ENCODE assay signal across 8 mouse cellular contexts in genomic region chr17:47428831-47429304, GRCm38 (mm10). TPM values are rescaled to one million over a fixed set of nuclear protein-coding genes. Genes with fewer than 3 reads are reported as not detected.
DNase-seq lines count a peak whose midpoint lies in the region; ATAC-seq lines count a peak whose summit lies in the region.

No protein-coding gene starts in this region.

- peak; percentile 83 for ATAC-seq in kidney, embryonic 15.5 days (replicated peaks; ENCODE audit: low FRiP score)

- no peak overlapping the region; the same call in 1 of the 2 replicates for H3K4me3 ChIP-seq in heart, embryonic 10.5 days
- no peak overlapping the region for H3K4me3 ChIP-seq in kidney, embryonic 15.5 days (replicated peaks)

- 0 out of 2 replicates have a peak, but pooled peaks cover 7% of the 10 kb centered on the region for H3K27me3 ChIP-seq in heart, embryonic 10.5 days (ENCODE audit: insufficient read depth, poor library complexity, severe bottlenecking)
- H3K27me3 ChIP-seq in kidney, embryonic 15.5 days, result no peaks in the 10 kb centered on the region

- DNase-seq in ovary, postnatal 36 days (ENCODE audit: low spot score), result peak; percentile 41
- no peak for DNase-seq in ovary, adult 18-20 months (ENCODE audit: low spot score)
- no peak for DNase-seq in heart, embryonic 10.5 days (ENCODE audit: low spot score)
- DNase-seq in lung, postnatal 36 days, result peak; percentile 79
- peak; percentile 68 for DNase-seq in yolk sac, embryonic 10.5 days (ENCODE audit: low spot score)
- no peak for DNase-seq in right cerebral cortex, postnatal 25 days
- DNase-seq in gastrocnemius, postnatal 25 days, result no peak

- WGBS in heart, embryonic 10.5 days, result 10% methylated on average over 8 of the region's 8 CpGs
- 6% methylated on average over 8 of the region's 8 CpGs for WGBS in kidney, embryonic 15.5 days

- 0 out of 2 replicates have a peak overlapping the region, but pooled peaks have one; percentile 30 for H3K27ac ChIP-seq in heart, embryonic 10.5 days
- H3K27ac ChIP-seq in kidney, embryonic 15.5 days, result no peak overlapping the region

- peak overlapping the region; percentile 34; the same call in 1 of the 2 replicates for H3K4me2 ChIP-seq in kidney, embryonic 15.5 days

- no peak overlapping the region for H3K9ac ChIP-seq in kidney, embryonic 15.5 days

- H3K4me1 ChIP-seq in heart, embryonic 10.5 days, result peaks cover 28% of the 10 kb centered on the region
- H3K4me1 ChIP-seq in kidney, embryonic 15.5 days, result peaks cover 23% of the 10 kb centered on the region

- H3K36me3 ChIP-seq in heart, embryonic 10.5 days, result no peaks in the 10 kb centered on the region
- no peaks in the 10 kb centered on the region for H3K36me3 ChIP-seq in kidney, embryonic 15.5 days

- H3K9me3 ChIP-seq in heart, embryonic 10.5 days, result no peaks in the 10 kb centered on the region
- H3K9me3 ChIP-seq in kidney, embryonic 15.5 days (replicated peaks), result no peaks in the 10 kb centered on the region

RNA-seq across cellular contexts. Expression of gene AI661453, which starts 7.5 kb away (rescaled TPM):
- polyA plus RNA-seq in heart, embryonic 10.5 days (2016; fragmentation: Nextera tagmentation; extraction: Ambion mirVana), result 0.99 and 1.1 TPM in 2 replicates
- 1.7 and 2.1 TPM in 2 replicates for polyA plus RNA-seq in kidney, embryonic 15.5 days (2015; fragmentation: Nextera tagmentation; extraction: Ambion mirVana)
- total RNA-seq in gastrocnemius, postnatal 25 days (2021), result under 1 TPM; 0.49 to 0.59 TPM

RNA-seq across cellular contexts. Expression of gene 1700001C19Rik, which starts 8.3 kb away (rescaled TPM):
- polyA plus RNA-seq in heart, embryonic 10.5 days (2016; fragmentation: Nextera tagmentation; extraction: Ambion mirVana), result 0.63 and 1.3 TPM in 2 replicates
- 0.26 and 0.46 TPM in 2 replicates for polyA plus RNA-seq in kidney, embryonic 15.5 days (2015; fragmentation: Nextera tagmentation; extraction: Ambion mirVana)
- not detected for total RNA-seq in gastrocnemius, postnatal 25 days (2021)

RNA-seq across cellular contexts. Expression of gene Guca1a, which starts 28.5 kb away (rescaled TPM):
- 2.3 and 3.6 TPM in 2 replicates for polyA plus RNA-seq in heart, embryonic 10.5 days (2016; fragmentation: Nextera tagmentation; extraction: Ambion mirVana)
- 1.6 and 2.6 TPM in 2 replicates for polyA plus RNA-seq in kidney, embryonic 15.5 days (2015; fragmentation: Nextera tagmentation; extraction: Ambion mirVana)
- under 1 TPM in 1 of 2 experiments, not detected in 1; 0.43 TPM for total RNA-seq in gastrocnemius, postnatal 25 days (2021)

RNA-seq across cellular contexts. Expression of gene Guca1b, which starts 43.7 kb away (rescaled TPM):
- 3.2 and 4.7 TPM in 2 replicates for polyA plus RNA-seq in heart, embryonic 10.5 days (2016; fragmentation: Nextera tagmentation; extraction: Ambion mirVana)
- 1.9 and 2.3 TPM in 2 replicates for polyA plus RNA-seq in kidney, embryonic 15.5 days (2015; fragmentation: Nextera tagmentation; extraction: Ambion mirVana)
- total RNA-seq in gastrocnemius, postnatal 25 days (2021), result under 1 TPM; 0.32 to 0.43 TPM

Comparison
In these comparisons a context has a peak if more than half of its experiments do, and no peak if none do; other contexts are left out.
1. DNase-seq: peak in ovary, postnatal 36 days (single experiment), lung, postnatal 36 days (single experiment) and yolk sac, embryonic 10.5 days (single experiment); none in ovary, adult 18-20 months (single experiment), heart, embryonic 10.5 days (single experiment), right cerebral cortex, postnatal 25 days (single experiment) and gastrocnemius, postnatal 25 days (single experiment).